Mouse (Mus musculus) liver, embryonic 11.5 days (tissue): ENCODE measurements around the gene Moxd1. TPM values are rescaled to one million over a fixed set of nuclear protein-coding genes. Genes with fewer than 3 reads are reported as not detected.
"Not testable (repeated sequence)": the region's sequence is repeated elsewhere in the genome, so short reads cannot be mapped to it uniquely, and the experiment has no call there.

Experiments used
- ATAC-seq: fragments of 200-750 bp; cut with Nextera tagmentation; replicated peaks from 2 replicates; pipeline ENCODE4 v1.8.0; 2017; ENCODE audit warnings: moderate number of reproducible peaks, mild to moderate bottlenecking, moderate TSS enrichment, moderate library complexity; ENCODE audit not compliant: low FRiP score
- DNase-seq: peaks from one replicate; pipeline ENCODE4 v3.0.0-alpha.2; 2017; ENCODE audit warnings: low spot score
- H3K27ac ChIP-seq: fragments of 300-500 bp; sonication (generic); 2 replicates; pipeline ENCODE4 v1.5.1; 2014; ENCODE audit warnings: mild to moderate bottlenecking, low read depth, low read length, control low read depth
- H3K27me3 ChIP-seq: fragments of 300-500 bp; sonication (generic); replicated peaks from 2 replicates; pipeline ENCODE4 v1.6.1; 2014; ENCODE audit warnings: low read length, mixed read lengths; ENCODE audit not compliant: control insufficient read depth, insufficient read depth
- H3K36me3 ChIP-seq: fragments of 300-500 bp; sonication (generic); 2 replicates; pipeline ENCODE4 v1.6.1; 2014; ENCODE audit warnings: mild to moderate bottlenecking, low read length, moderate library complexity, mixed read lengths; ENCODE audit not compliant: control insufficient read depth, insufficient read depth
- H3K4me1 ChIP-seq: fragments of 300-500 bp; sonication (generic); replicated peaks from 2 replicates; pipeline ENCODE4 v1.6.1; 2014; ENCODE audit warnings: low read length, mixed read lengths; ENCODE audit not compliant: control insufficient read depth, insufficient read depth
- H3K4me2 ChIP-seq: fragments of 300-500 bp; sonication (generic); 2 replicates; pipeline ENCODE4 v1.6.1; 2014; ENCODE audit warnings: mild to moderate bottlenecking, control low read depth, moderate library complexity
- H3K4me3 ChIP-seq: fragments of 300-500 bp; sonication (generic); 2 replicates; pipeline ENCODE4 v1.5.1; 2014; ENCODE audit warnings: low read depth, low read length, control low read depth
- H3K9ac ChIP-seq: fragments of 300-500 bp; sonication (generic); 2 replicates; pipeline ENCODE4 v1.6.1; 2014; ENCODE audit warnings: low read depth, low read length, control low read depth
- H3K9me3 ChIP-seq: fragments of 300-500 bp; sonication (generic); 2 replicates; pipeline ENCODE4 v1.6.1; 2016; ENCODE audit warnings: low read length, inconsistent platforms, mixed read lengths; ENCODE audit not compliant: control insufficient read depth
- WGBS: fragments of 180-500 bp; shearing (Covaris S2); extraction: QIAGEN DNeasy Blood & Tissue Kit; methylation state at CpG from one replicate; pipeline ENCODE4 v1.1.7; 2014; 5-methylcytosine and 5-hydroxymethylcytosine counted together
- polyA plus RNA-seq: library from polyadenylated mRNA; unstranded; fragments of >200 nt; fragmentation: Nextera tagmentation; extraction: Ambion mirVana; gene quantifications from 2 replicates; pipeline ENCODE4 v1.2.1, GENCODE M21; 2014

The Moxd1 gene
- polyA plus RNA-seq, 1 experiment from 2014 or later, result 2.3 TPM

- DNase-seq (no peak), ATAC-seq (no peak)
- no peak overlapping the region for H3K27ac ChIP-seq
- no peak overlapping the region for H3K4me3 ChIP-seq
- no peaks in the 10 kb centered on the region for H3K9me3 ChIP-seq
- H3K9ac ChIP-seq, result no peak overlapping the region
- no peak overlapping the region for H3K4me2 ChIP-seq
- no peaks in the 10 kb centered on the region for H3K36me3 ChIP-seq
- WGBS, result 39% methylated on average over 4 of the region's 4 CpGs
- no peaks in the 10 kb centered on the region for H3K4me1 ChIP-seq
- H3K27me3 ChIP-seq, result no peaks in the 10 kb centered on the region
These were observed 73.3 kb downstream of the Moxd1 start for GRCm38 (mm10) chr10:24296608-24297007.

GRCm38 (mm10) chr10:24297792-24298191 is 74.5 kb downstream of the Moxd1 start:
- ATAC-seq, result no peak
- DNase-seq, result no peak
- H3K4me2 ChIP-seq, result no peak overlapping the region

GRCm38 (mm10) chr10:24298260-24299244 is 75.2 kb downstream of the Moxd1 start:
- H3K4me3 ChIP-seq, result no peak overlapping the region
- no peaks in the 10 kb centered on the region for H3K4me1 ChIP-seq
- DNase-seq, result peak; percentile 40
- H3K4me2 ChIP-seq, result no peak overlapping the region
- no peaks in the 10 kb centered on the region for H3K36me3 ChIP-seq
- no peaks in the 10 kb centered on the region for H3K9me3 ChIP-seq
- WGBS, result 43% methylated on average over 2 of the region's 2 CpGs
- H3K27ac ChIP-seq, result no peak overlapping the region
- no peak for ATAC-seq
- H3K9ac ChIP-seq, result no peak overlapping the region
- no peaks in the 10 kb centered on the region for H3K27me3 ChIP-seq

More at GRCm38 (mm10) chr10:24297792-24298191, 74.5 kb downstream of the Moxd1 start:
- Histone ChIP-seq H3K27ac (no peak overlapping the region), H3K27me3 (no peaks in the 10 kb centered on the region), H3K36me3 (no peaks in the 10 kb centered on the region), H3K9me3 (no peaks in the 10 kb centered on the region), H3K4me1 (no peaks in the 10 kb centered on the region), H3K4me3 (no peak overlapping the region), H3K9ac (no peak overlapping the region)
- WGBS, result 0% methylated on average over 1 of the region's 1 CpGs

- Histone ChIP-seq H3K4me3 (no peak overlapping the region), H3K4me2 (peak overlapping the region; percentile 35; the same call in 1 of the 2 replicates), H3K4me1 (no peaks in the 10 kb centered on the region), H3K9me3 (no peaks in the 10 kb centered on the region), H3K27ac (no peak overlapping the region), H3K36me3 (no peaks in the 10 kb centered on the region), H3K9ac (no peak overlapping the region), H3K27me3 (no peaks in the 10 kb centered on the region)
- ATAC-seq (no peak; the same call in 1 of the 2 replicates), DNase-seq (no peak)
- 0% methylated on average over 9 of the region's 9 CpGs for WGBS
These were observed 88.9 kb downstream of the Moxd1 start for GRCm38 (mm10) chr10:24312191-24312611.

- H3K9me3 ChIP-seq, result no peaks in the 10 kb centered on the region
- H3K27ac ChIP-seq, result no peak overlapping the region
- WGBS, result 68% methylated on average over 19 of the region's 19 CpGs
- no peak overlapping the region for H3K9ac ChIP-seq
- H3K4me2 ChIP-seq, result no peak overlapping the region
- H3K27me3 ChIP-seq, result no peaks in the 10 kb centered on the region
- H3K4me1 ChIP-seq, result no peaks in the 10 kb centered on the region
- DNase-seq (no peak), ATAC-seq (no peak)
- H3K36me3 ChIP-seq, result no peaks in the 10 kb centered on the region
- no peak overlapping the region for H3K4me3 ChIP-seq
These were observed 94.0 kb downstream of the Moxd1 start for GRCm38 (mm10) chr10:24317126-24317836.

- DNase-seq (no peak), ATAC-seq (no peak)
- Histone ChIP-seq H3K4me2 (no peak overlapping the region), H3K9me3 (no peaks in the 10 kb centered on the region), H3K27me3 (no peaks in the 10 kb centered on the region), H3K9ac (no peak overlapping the region), H3K27ac (no peak overlapping the region), H3K4me1 (no peaks in the 10 kb centered on the region), H3K36me3 (no peaks in the 10 kb centered on the region), H3K4me3 (no peak overlapping the region)
- WGBS, result 82% methylated on average over 3 of the region's 3 CpGs
These were observed 97.0 kb downstream of the Moxd1 start for GRCm38 (mm10) chr10:24320326-24320725.

GRCm38 (mm10) chr10:24323066-24323465 is 99.7 kb downstream of the Moxd1 start:
- Histone ChIP-seq H3K36me3 (no peaks in the 10 kb centered on the region), H3K4me3 (no peak overlapping the region), H3K27me3 (no peaks in the 10 kb centered on the region), H3K27ac (no peak overlapping the region), H3K9ac (no peak overlapping the region), H3K9me3 (no peaks in the 10 kb centered on the region), H3K4me2 (no peak overlapping the region), H3K4me1 (no peaks in the 10 kb centered on the region)
- no peak for ATAC-seq
- WGBS, result 83% methylated on average over 4 of the region's 4 CpGs
- no peak for DNase-seq

GRCm38 (mm10) chr10:24327265-24327664 is 103.9 kb downstream of the Moxd1 start:
- not testable (repeated sequence) for H3K4me2 ChIP-seq, H3K4me3 ChIP-seq, H3K27ac ChIP-seq, H3K9me3 ChIP-seq, H3K36me3 ChIP-seq, ATAC-seq, DNase-seq, H3K27me3 ChIP-seq, H3K9ac ChIP-seq, H3K4me1 ChIP-seq
- WGBS, result 66% methylated on average over 8 of the region's 8 CpGs
